Mouse (Mus musculus) C2C12 (cell line): ENCODE measurements around the gene Cd19. TPM values are rescaled to one million over a fixed set of nuclear protein-coding genes. Genes with fewer than 3 reads are reported as not detected.

Source experiments
- H3K27me3 ChIP-seq: one replicate; pipeline ENCODE4 v1.6.1; 2011; ENCODE audit not compliant: control insufficient read depth, insufficient read depth, insufficient read length
- H3K36me3 ChIP-seq: one replicate; pipeline ENCODE4 v1.6.1; 2011; ENCODE audit not compliant: control insufficient read depth, insufficient read depth
- H3K4me3 ChIP-seq: one replicate; pipeline ENCODE4 v1.5.1; 2011; ENCODE audit warnings: mild to moderate bottlenecking, control low read depth; ENCODE audit not compliant: poor library complexity, insufficient read depth, severe bottlenecking
- H3K79me2 ChIP-seq: one replicate; pipeline ENCODE4 v1.6.1; 2011; ENCODE audit not compliant: control insufficient read depth, insufficient read depth
- H3K79me3 ChIP-seq: one replicate; pipeline ENCODE4 v1.6.1; 2011; ENCODE audit warnings: low read depth, control low read depth
- H3ac ChIP-seq: one replicate; pipeline ENCODE3; 2011; ENCODE audit warnings: low read depth; ENCODE audit not compliant: control insufficient read depth, insufficient read length
- CEBPB ChIP-seq: IDR thresholded peaks from one replicate; pipeline ENCODE4 v1.6.1; 2011; ENCODE audit warnings: low read depth, mild to moderate bottlenecking, control low read depth, moderate library complexity
- CTCF ChIP-seq: IDR thresholded peaks from one replicate; pipeline ENCODE4 v1.5.1; 2011; ENCODE audit not compliant: control insufficient read depth, insufficient read depth, insufficient read length
- FOSL1 ChIP-seq: IDR thresholded peaks from one replicate; pipeline ENCODE4 v1.8.0; 2011; ENCODE audit warnings: mild to moderate bottlenecking, low read length; ENCODE audit not compliant: poor library complexity, insufficient read depth, severe bottlenecking
- MAX ChIP-seq: IDR thresholded peaks from one replicate; pipeline ENCODE4 v1.6.1; 2011; ENCODE audit warnings: mild to moderate bottlenecking, control low read depth
- MYOD1 ChIP-seq: IDR thresholded peaks from one replicate; pipeline ENCODE4 v1.6.1; 2011; ENCODE audit warnings: low read depth; ENCODE audit not compliant: control insufficient read depth, insufficient read length
- MYOG ChIP-seq: IDR thresholded peaks from one replicate; pipeline ENCODE4 v1.6.1; 2011; ENCODE audit not compliant: control insufficient read depth, insufficient read length; ENCODE audit errors: extremely low read depth
- USF1 ChIP-seq: IDR thresholded peaks from one replicate; pipeline ENCODE4 v1.6.1; 2011; ENCODE audit warnings: low read depth, mild to moderate bottlenecking, control low read depth, moderate library complexity
- polyA plus RNA-seq: library from polyadenylated mRNA; unstranded; fragments of >200 nt; fragmentation: generic; extraction: Trizol; gene quantifications from one replicate; pipeline ENCODE4 v1.2.1, GENCODE M21; 2012; ENCODE audit warnings: missing spikeins

Gene Cd19
- polyA plus RNA-seq, 1 experiment: not detected

GRCm38 (mm10) chr7:126388185-126388584 lies 26.5 kb downstream of the Cd19 start:
- TF ChIP-seq CTCF: no peak

GRCm38 (mm10) chr7:126383565-126383964 lies 31.1 kb downstream of the Cd19 start:
- TF ChIP-seq MYOG: no peak
- TF ChIP-seq USF1: no peak
- TF ChIP-seq CEBPB: no peak
- no peak for TF ChIP-seq MAX
- no peak for TF ChIP-seq FOSL1
- TF ChIP-seq CTCF: no peak
- TF ChIP-seq MYOD1: no peak
- Histone ChIP-seq H3K36me3 (peaks cover 3% of the 10 kb centered on the region), H3K79me3 (no peaks in the 10 kb centered on the region), H3ac (no peak overlapping the region), H3K79me2 (no peaks in the 10 kb centered on the region), H3K27me3 (no peaks in the 10 kb centered on the region), H3K4me3 (no peak overlapping the region)

More at GRCm38 (mm10) chr7:126388185-126388584, 26.5 kb downstream of the Cd19 start:
- Histone ChIP-seq H3K27me3 (no peaks in the 10 kb centered on the region), H3K4me3 (no peak overlapping the region), H3K79me2 (no peaks in the 10 kb centered on the region), H3K36me3 (peaks cover 16% of the 10 kb centered on the region), H3ac (no peak overlapping the region), H3K79me3 (no peaks in the 10 kb centered on the region)

- Histone ChIP-seq H3K79me3 (peaks cover 6% of the 10 kb centered on the region), H3ac (peak within 1 kb of the TSS; percentile 92), H3K27me3 (no peaks in the 10 kb centered on the region), H3K36me3 (no peaks in the 10 kb centered on the region), H3K4me3 (peak within 1 kb of the TSS; percentile 91), H3K79me2 (peaks cover 22% of the 10 kb centered on the region)
- TF ChIP-seq CEBPB (peak; percentile 22), USF1 (peak; percentile 99), MYOD1 (no peak), FOSL1 (no peak), CTCF (peak; percentile 72), MYOG (no peak), MAX (peak; percentile 54)
Measured at GRCm38 (mm10) chr7:126377278-126378158, 37.2 kb downstream of the Cd19 start, which contains the start of gene Spns1. Gene Spns1, minus strand, starts transcription at chr7:126377450.

GRCm38 (mm10) chr7:126376903-126377277 lies 37.8 kb downstream of the Cd19 start:
- Histone ChIP-seq H3K27me3 (no peaks in the 10 kb centered on the region), H3K79me3 (peaks cover 6% of the 10 kb centered on the region), H3K36me3 (no peaks in the 10 kb centered on the region), H3K4me3 (peak overlapping the region; percentile 91), H3ac (peak overlapping the region; percentile 92), H3K79me2 (peaks cover 22% of the 10 kb centered on the region)
- TF ChIP-seq MYOD1 (no peak), MYOG (no peak), CEBPB (no peak), CTCF (no peak), FOSL1 (no peak), MAX (no peak), USF1 (no peak)

- Histone ChIP-seq H3K79me2 (peaks cover 22% of the 10 kb centered on the region), H3ac (no peak overlapping the region), H3K4me3 (no peak overlapping the region), H3K79me3 (peaks cover 6% of the 10 kb centered on the region), H3K27me3 (no peaks in the 10 kb centered on the region), H3K36me3 (no peaks in the 10 kb centered on the region)
- TF ChIP-seq MAX (no peak), MYOD1 (no peak), CTCF (no peak), USF1 (no peak), FOSL1 (no peak), MYOG (no peak), CEBPB (no peak)
Measured at GRCm38 (mm10) chr7:126375012-126375411, 39.7 kb downstream of the Cd19 start.

GRCm38 (mm10) chr7:126374526-126374925 lies 40.2 kb downstream of the Cd19 start:
- H3K79me2 ChIP-seq: peaks cover 22% of the 10 kb centered on the region
- TF ChIP-seq CEBPB: no peak
- no peak for TF ChIP-seq MAX
- TF ChIP-seq CTCF: no peak
- peaks cover 6% of the 10 kb centered on the region for H3K79me3 ChIP-seq
- no peak overlapping the region for H3ac ChIP-seq
- H3K36me3 ChIP-seq: no peaks in the 10 kb centered on the region
- no peak overlapping the region for H3K4me3 ChIP-seq
- no peaks in the 10 kb centered on the region for H3K27me3 ChIP-seq
